8 mouse cellular contexts compared by ENCODE assay signal in genomic region chr15:5235527-5235926, GRCm38 (mm10). TPM values are rescaled to one million over a fixed set of nuclear protein-coding genes. Genes with fewer than 3 reads are reported as not detected.
A peak's percentile ranks its signal among the peaks of the same experiment; 100 is the strongest.
DNase-seq lines count a peak whose midpoint lies in the region; ATAC-seq and TF ChIP-seq lines count a peak whose summit lies in the region.

No protein-coding gene starts in this region.

- no peaks in the 10 kb centered on the region for H3K4me1 ChIP-seq in forebrain, embryonic 14.5 days (ENCODE audit: control insufficient read depth, insufficient read depth, low read length)
- H3K4me1 ChIP-seq in forebrain, embryonic 11.5 days (replicated peaks; ENCODE audit: control insufficient read depth, insufficient read depth, low read length) = no peaks in the 10 kb centered on the region
- H3K4me1 ChIP-seq in heart, adult 2 months (ENCODE audit: control insufficient read depth, insufficient read depth, low read length) = peaks cover 3% of the 10 kb centered on the region; the same call in 1 of the 2 replicates

- TF ChIP-seq CTCF in heart, adult 2 months (IDR thresholded peaks at IDR 0.05) = no peak

- H3K4me2 ChIP-seq in forebrain, embryonic 14.5 days (ENCODE audit: low read length) = no peak overlapping the region
- H3K4me2 ChIP-seq in forebrain, embryonic 11.5 days (ENCODE audit: low read depth, low read length, severe bottlenecking) = no peak overlapping the region

- peak; percentile 10 for DNase-seq in forebrain, embryonic 14.5 days (ENCODE audit: low spot score)
- DNase-seq in forebrain, embryonic 11.5 days (ENCODE audit: low spot score) = no peak
- DNase-seq in retina, postnatal 1 day = peak; percentile 23
- no peak for DNase-seq in retina, embryonic 14.5 days (ENCODE audit: low spot score)
- peak; percentile 29 for DNase-seq in heart, adult 2 months
- DNase-seq in layer of hippocampus, postnatal 14 days (ENCODE audit: low spot score in 2 of 2) = peak; percentile 31 to 48
- DNase-seq in right cerebral cortex, postnatal 10 days (ENCODE audit: low spot score in 2 of 2) = peak; percentile 74 to 75
- DNase-seq in urinary bladder, postnatal 4 days (ENCODE audit: low spot score in 2 of 2) = no peak

- no peaks in the 10 kb centered on the region for H3K36me3 ChIP-seq in forebrain, embryonic 14.5 days (ENCODE audit: control insufficient read depth, insufficient read depth, low read length)
- H3K36me3 ChIP-seq in forebrain, embryonic 11.5 days (ENCODE audit: control insufficient read depth, insufficient read depth, low read length) = no peaks in the 10 kb centered on the region
- peaks cover 8% of the 10 kb centered on the region for H3K36me3 ChIP-seq in heart, adult 2 months (ENCODE audit: control insufficient read depth, insufficient read depth, low read length)

- H3K27me3 ChIP-seq in forebrain, embryonic 14.5 days (replicated peaks; ENCODE audit: control insufficient read depth, insufficient read depth, low read length) = no peaks in the 10 kb centered on the region; the same call in 1 of the 2 replicates
- no peaks in the 10 kb centered on the region for H3K27me3 ChIP-seq in forebrain, embryonic 11.5 days (ENCODE audit: control insufficient read depth, insufficient read depth, low read length)
- H3K27me3 ChIP-seq in heart, adult 2 months (ENCODE audit: control insufficient read depth, insufficient read depth, low read length) = no peaks in the 10 kb centered on the region

- no peak for ATAC-seq in forebrain, embryonic 14.5 days
- no peak for ATAC-seq in forebrain, embryonic 11.5 days (replicated peaks; ENCODE audit: low FRiP score)

- no peak for TF ChIP-seq EP300 in heart, adult 2 months (IDR thresholded peaks at IDR 0.05; ENCODE audit: insufficient read depth, low read depth, low read length)

- no peaks in the 10 kb centered on the region for H3K79me2 ChIP-seq in heart, adult 2 months (replicated peaks; ENCODE audit: control insufficient read depth, insufficient read depth, low read length)

- H3K27ac ChIP-seq in forebrain, embryonic 14.5 days (ENCODE audit: low read depth, low read length) = no peak overlapping the region
- no peak overlapping the region for H3K27ac ChIP-seq in forebrain, embryonic 11.5 days (ENCODE audit: low read depth, low read length)
- no peak overlapping the region for H3K27ac ChIP-seq in heart, adult 2 months

- no peak for TF ChIP-seq POLR2A in heart, adult 2 months (IDR thresholded peaks at IDR 0.05; ENCODE audit: insufficient read depth, low read depth, low read length)

- no peak overlapping the region for H3K9ac ChIP-seq in forebrain, embryonic 14.5 days (ENCODE audit: low read length)
- no peak overlapping the region for H3K9ac ChIP-seq in forebrain, embryonic 11.5 days (ENCODE audit: low read length)
- no peak overlapping the region for H3K9ac ChIP-seq in heart, adult 2 months (ENCODE audit: low read depth, low read length)

- no peaks in the 10 kb centered on the region for H3K9me3 ChIP-seq in forebrain, embryonic 14.5 days (replicated peaks; ENCODE audit: control insufficient read depth, low read length)
- no peaks in the 10 kb centered on the region for H3K9me3 ChIP-seq in forebrain, embryonic 11.5 days (ENCODE audit: control insufficient read depth, low read length)

- no peak overlapping the region for H3K4me3 ChIP-seq in forebrain, embryonic 14.5 days (ENCODE audit: low read depth, low read length)
- no peak overlapping the region for H3K4me3 ChIP-seq in forebrain, embryonic 11.5 days (ENCODE audit: low read depth, low read length)
- peak overlapping the region; percentile 2; the same call in 1 of the 2 replicates for H3K4me3 ChIP-seq in heart, adult 2 months

- intact Hi-C loops in heart, adult 2 months (cut with DNase I) = loop anchor here (5.0 kb wide), 2 partner anchors 847 to 972 kb away; no protein-coding TSS in a partner anchor

- WGBS in forebrain, embryonic 14.5 days = 52% methylated on average over 8 of the region's 8 CpGs
- WGBS in forebrain, embryonic 11.5 days = 59% methylated on average over 8 of the region's 8 CpGs
- WGBS in heart, adult 2 months = 27% methylated on average over 8 of the region's 8 CpGs

RNA-seq across cellular contexts. Expression of gene Ptger4, which starts 8.5 kb away (rescaled TPM):
- polyA plus RNA-seq in forebrain, embryonic 14.5 days (2014; fragmentation: Nextera tagmentation; extraction: Ambion mirVana) = 0.42 and 0.51 TPM in 2 replicates
- polyA plus RNA-seq in forebrain, embryonic 11.5 days (2014; fragmentation: Nextera tagmentation; extraction: Ambion mirVana) = 0.73 and 1.1 TPM in 2 replicates
- total RNA-seq in heart, adult 2 months (2021) = 1 to 10 TPM; 1.8 to 2.8 TPM
- polyA plus RNA-seq in heart, adult 2 months (2012; rRNA removed) = 2.9 and 4.4 TPM in 2 replicates
- total RNA-seq in layer of hippocampus, postnatal 14 days (2021) = 1 to 10 TPM in 1 of 2 experiments, under 1 TPM in 1; 0.74 to 1.1 TPM

RNA-seq across cellular contexts. Expression of gene Ttc33, which starts 50.2 kb away (rescaled TPM):
- polyA plus RNA-seq in forebrain, embryonic 14.5 days (2014; fragmentation: Nextera tagmentation; extraction: Ambion mirVana) = 65.6 and 75.5 TPM in 2 replicates
- 34.0 and 37.9 TPM in 2 replicates for polyA plus RNA-seq in forebrain, embryonic 11.5 days (2014; fragmentation: Nextera tagmentation; extraction: Ambion mirVana)
- 10 to 100 TPM; 37.5 to 45.2 TPM for total RNA-seq in heart, adult 2 months (2021)
- polyA plus RNA-seq in heart, adult 2 months (2012; rRNA removed) = 10.4 and 18.7 TPM in 2 replicates
- total RNA-seq in layer of hippocampus, postnatal 14 days (2021) = 10 to 100 TPM; 53.2 to 64.4 TPM

Comparison
In these comparisons a context has a peak if more than half of its experiments do, and no peak if none do; other contexts are left out.
1. DNase-seq: peak in forebrain, embryonic 14.5 days (single experiment), retina, postnatal 1 day (single experiment), heart, adult 2 months (2 of 2), layer of hippocampus, postnatal 14 days (2 of 2) and right cerebral cortex, postnatal 10 days (2 of 2); none in forebrain, embryonic 11.5 days (single experiment), retina, embryonic 14.5 days (single experiment) and urinary bladder, postnatal 4 days (0 of 2).